Mouse (Mus musculus) ovary, postnatal 36 days (tissue): ENCODE measurements around the gene Vmn1r80.
"Not testable (repeated sequence)": the region's sequence is repeated elsewhere in the genome, so short reads cannot be mapped to it uniquely, and the experiment has no call there.

ENCODE experiments used
- DNase-seq: peaks from one replicate; pipeline ENCODE4 v3.0.0; 2022; ENCODE audit warnings: low spot score, mixed read lengths

Gene Vmn1r80

GRCm38 (mm10) chr7:12188986-12189385 is at the start of gene Vmn1r80:
TSS of gene Vmn1r80 (plus strand) at chr7:12189286.
- DNase-seq = no peak

- no peak for DNase-seq
These were observed 39.1 kb upstream of the Vmn1r80 start, which contains the start of gene Vmn1r78 for GRCm38 (mm10) chr7:12149957-12150356. TSS of gene Vmn1r78 (plus strand) at chr7:12150257.

DNA sequence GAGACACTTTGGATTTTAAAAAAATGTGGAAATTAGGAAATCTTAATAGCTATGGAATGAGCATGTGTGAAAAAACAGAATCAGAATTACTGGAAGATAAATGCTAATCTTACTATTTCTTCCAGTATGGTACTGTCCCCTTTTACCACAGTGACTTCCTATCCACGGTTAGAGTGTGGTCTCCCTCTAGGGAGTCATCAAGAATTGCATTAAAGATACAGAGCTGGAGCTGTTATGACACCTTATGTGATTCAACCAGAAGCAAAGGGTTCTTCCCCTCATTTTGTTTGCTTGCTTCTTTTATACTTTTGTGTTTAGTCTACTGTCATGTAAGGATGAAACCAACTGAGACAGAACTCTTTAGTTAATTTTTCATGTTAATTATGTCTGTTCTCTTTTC is 32.6 kb upstream of the Vmn1r80 start:
- DNase-seq = not testable (repeated sequence)

DNA sequence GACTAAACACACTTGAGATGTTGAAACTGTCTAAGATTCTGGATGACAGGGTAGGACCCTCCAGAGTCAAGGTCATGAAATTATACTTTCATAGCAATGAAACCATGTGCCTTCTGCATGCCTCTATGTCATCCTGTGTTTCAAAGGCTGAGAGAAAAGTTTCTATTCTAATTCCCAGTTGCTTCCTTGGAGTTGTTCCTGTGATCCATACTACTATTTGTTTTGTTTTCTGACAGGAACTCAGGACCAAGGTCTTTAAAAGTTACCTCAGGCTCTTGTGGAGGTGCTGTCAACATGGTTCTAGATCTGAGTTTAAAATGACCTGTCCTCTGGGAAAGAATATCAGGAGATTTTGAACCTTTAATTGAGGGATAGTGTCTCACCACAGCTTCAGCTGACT is 18.1 kb upstream of the Vmn1r80 start, which contains the start of gene Vmn1r79:
Gene Vmn1r79, plus strand, starts transcription at position 301 of the 400 bp plus-strand sequence.
- DNase-seq = not testable (repeated sequence)

GRCm38 (mm10) chr7:12172926-12173325 is 16.2 kb upstream of the Vmn1r80 start:
- DNase-seq = not testable (repeated sequence)

DNA sequence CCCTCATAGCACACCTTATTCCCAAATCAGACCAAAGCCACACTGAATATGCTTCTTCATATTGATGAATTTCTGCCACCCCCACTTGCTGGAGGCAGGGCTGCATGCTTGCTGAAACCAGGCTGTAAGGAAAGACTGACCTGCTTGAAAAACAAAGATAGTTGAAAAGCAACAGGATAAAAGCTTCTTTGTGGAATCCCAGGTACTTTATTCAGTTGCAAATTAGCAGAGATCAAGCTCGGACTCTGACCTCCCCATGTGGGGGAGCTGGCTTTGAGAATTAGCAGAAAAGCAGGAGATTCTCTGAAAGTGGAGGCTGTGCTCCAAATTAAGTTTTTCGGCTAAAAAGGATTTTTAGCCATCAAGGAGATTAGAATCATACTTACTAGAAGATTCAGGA is 15.1 kb downstream of the Vmn1r80 start:
- DNase-seq = no peak
